Mouse (Mus musculus): ENCODE results near the gene Ap4s1. TPM values are rescaled to one million over a fixed set of nuclear protein-coding genes. Genes with fewer than 3 reads are reported as not detected.
A peak's percentile ranks its signal among the peaks of the same experiment; 100 is the strongest.

Ap4s1 gene
- polyA plus RNA-seq, 1 experiment from 2014 or later = 32.6 TPM

DNA sequence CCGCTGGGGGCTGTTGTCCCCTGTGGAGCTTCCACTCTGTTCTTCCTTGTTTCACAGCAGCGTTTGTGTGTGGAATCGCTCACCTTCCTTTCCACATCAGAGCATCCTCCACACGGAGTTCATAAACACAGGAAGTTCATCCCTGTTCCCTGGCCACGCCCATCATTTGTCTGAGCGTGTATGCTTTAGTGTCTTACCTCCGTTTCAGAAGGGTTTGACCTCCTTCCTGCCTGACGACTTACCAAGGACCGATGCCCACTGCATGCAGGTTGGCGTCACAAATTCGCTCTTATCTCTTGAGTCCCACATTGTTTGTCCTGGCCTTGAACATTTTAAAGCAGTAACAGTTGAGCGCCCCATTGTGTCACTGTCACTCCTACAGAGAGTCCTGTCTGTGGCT is 14.9 kb downstream of the Ap4s1 start:
- ATAC-seq (ENCODE audit: insufficient number of reproducible peaks, insufficient read depth, low FRiP score, low TSS enrichment, low read depth) = no peak
- no peak overlapping the region for H3K9ac ChIP-seq
- H3K4me1 ChIP-seq = peaks cover 9% of the 10 kb centered on the region
- H3K36me3 ChIP-seq = no peaks in the 10 kb centered on the region
- H3K9me3 ChIP-seq = no peaks in the 10 kb centered on the region
- H3K27me3 ChIP-seq = no peaks in the 10 kb centered on the region
- no peak overlapping the region for H3K4me2 ChIP-seq
- H3K27ac ChIP-seq = no peak overlapping the region
- WGBS = 79% methylated on average over 12 of the region's 12 CpGs
- no peak overlapping the region for H3K4me3 ChIP-seq

DNA sequence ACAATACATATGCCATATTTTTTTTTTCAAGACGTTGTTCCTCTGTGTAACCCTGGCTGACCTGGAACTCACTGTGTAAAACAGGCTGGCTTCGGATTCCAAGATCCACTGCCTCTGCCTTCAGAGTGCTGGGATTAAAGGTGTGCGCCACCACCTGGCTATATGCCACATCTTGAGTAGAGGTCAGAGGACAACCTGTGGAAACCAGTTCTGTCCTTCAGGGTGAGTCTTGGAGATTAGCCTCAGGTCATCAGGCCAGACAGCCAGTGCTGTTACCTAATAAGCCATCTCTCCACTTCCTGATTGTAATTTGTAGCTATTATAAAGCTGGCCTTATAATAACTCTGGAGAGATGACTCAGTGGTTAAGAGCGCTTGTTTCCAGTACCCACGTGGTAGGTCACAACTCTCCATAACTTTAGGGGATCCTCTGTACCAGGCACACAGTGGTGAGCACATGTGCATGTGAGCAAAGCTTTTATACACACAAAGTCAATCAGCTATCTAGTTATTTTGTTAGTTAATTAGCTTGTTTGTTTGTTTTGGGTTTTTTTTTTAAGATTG is 15.9 kb downstream of the Ap4s1 start:
- H3K27me3 ChIP-seq = no peaks in the 10 kb centered on the region
- H3K9me3 ChIP-seq = no peaks in the 10 kb centered on the region
- H3K4me1 ChIP-seq = peaks cover 9% of the 10 kb centered on the region
- H3K4me2 ChIP-seq = no peak overlapping the region
- H3K9ac ChIP-seq = no peak overlapping the region
- no peak overlapping the region for H3K27ac ChIP-seq
- WGBS = 77% methylated on average over 5 of the region's 5 CpGs
- H3K4me3 ChIP-seq = no peak overlapping the region
- no peaks in the 10 kb centered on the region for H3K36me3 ChIP-seq
- ATAC-seq (ENCODE audit: insufficient number of reproducible peaks, insufficient read depth, low FRiP score, low TSS enrichment, low read depth) = no peak

DNA sequence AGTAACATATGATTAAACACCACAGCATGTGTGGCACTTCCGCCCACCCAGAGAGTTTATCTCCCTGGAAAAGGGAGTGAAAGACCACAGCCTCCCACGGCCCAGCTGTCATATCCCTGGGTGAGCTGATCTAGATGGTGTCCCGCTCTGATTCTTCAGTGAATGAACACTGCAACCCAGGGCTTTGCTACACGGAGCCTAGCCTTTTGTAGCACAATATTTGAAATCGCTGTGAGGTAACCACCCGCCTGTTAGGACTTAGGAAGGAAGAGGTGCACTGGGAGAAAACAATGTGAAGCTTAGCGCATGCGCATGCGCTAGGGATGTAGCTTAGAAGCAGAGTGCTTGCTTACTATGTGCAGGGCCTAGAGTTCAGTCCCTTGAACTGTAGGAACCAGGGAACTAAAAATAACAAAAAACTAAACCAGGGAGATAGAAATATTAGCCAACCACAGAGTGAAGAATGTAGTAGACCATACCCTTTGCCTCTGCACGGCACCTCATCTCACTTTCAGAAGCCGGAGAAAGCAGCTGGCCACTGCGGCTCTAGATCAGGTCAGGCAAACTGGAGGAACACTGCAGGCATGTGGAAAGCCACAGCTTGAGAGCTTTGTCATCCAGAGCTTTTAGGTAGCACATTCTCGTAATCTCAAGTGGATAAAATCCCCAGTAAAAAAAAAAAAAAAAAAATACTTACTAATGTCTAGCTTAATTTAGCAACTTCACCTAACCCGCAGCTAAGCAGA is 18.3 kb downstream of the Ap4s1 start:
- Histone ChIP-seq H3K27ac (no peak overlapping the region), H3K36me3 (no peaks in the 10 kb centered on the region), H3K4me2 (no peak overlapping the region), H3K4me1 (0 out of 2 replicates have a peak, but pooled peaks cover 4% of the 10 kb centered on the region), H3K9me3 (no peaks in the 10 kb centered on the region), H3K9ac (no peak overlapping the region), H3K27me3 (no peaks in the 10 kb centered on the region), H3K4me3 (no peak overlapping the region)
- no peak for ATAC-seq (ENCODE audit: insufficient number of reproducible peaks, insufficient read depth, low FRiP score, low TSS enrichment, low read depth)
- WGBS = 68% methylated on average over 14 of the region's 14 CpGs

DNA sequence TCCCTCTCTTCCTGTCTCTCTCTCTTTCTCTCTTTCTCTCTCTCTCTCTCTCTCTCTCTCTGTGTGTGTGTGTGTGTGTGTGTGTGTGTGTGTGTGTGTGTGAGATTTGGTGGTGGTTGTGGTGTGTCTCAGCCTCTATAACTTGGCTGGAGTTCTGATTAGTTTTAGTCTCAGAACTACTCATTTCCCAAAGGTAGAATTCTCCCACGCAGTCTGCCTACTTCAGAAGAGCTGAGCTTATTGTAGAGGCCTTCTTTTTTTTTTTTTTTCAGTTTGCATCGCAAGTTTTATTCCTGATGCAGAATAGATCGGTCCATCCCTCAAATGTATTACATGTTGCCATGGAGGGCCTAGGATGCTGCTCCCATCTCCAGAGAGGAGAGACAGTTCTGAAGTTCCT is 18.9 kb downstream of the Ap4s1 start:
- H3K4me1 ChIP-seq = 0 out of 2 replicates have a peak, but pooled peaks cover 4% of the 10 kb centered on the region
- H3K27me3 ChIP-seq = no peaks in the 10 kb centered on the region
- no peak overlapping the region for H3K4me2 ChIP-seq
- no peak overlapping the region for H3K27ac ChIP-seq
- H3K9me3 ChIP-seq = no peaks in the 10 kb centered on the region
- no peak overlapping the region for H3K4me3 ChIP-seq
- WGBS = 70% methylated on average over 3 of the region's 3 CpGs
- H3K9ac ChIP-seq = no peak overlapping the region
- no peaks in the 10 kb centered on the region for H3K36me3 ChIP-seq
- ATAC-seq (ENCODE audit: insufficient number of reproducible peaks, insufficient read depth, low FRiP score, low TSS enrichment, low read depth) = no peak

DNA sequence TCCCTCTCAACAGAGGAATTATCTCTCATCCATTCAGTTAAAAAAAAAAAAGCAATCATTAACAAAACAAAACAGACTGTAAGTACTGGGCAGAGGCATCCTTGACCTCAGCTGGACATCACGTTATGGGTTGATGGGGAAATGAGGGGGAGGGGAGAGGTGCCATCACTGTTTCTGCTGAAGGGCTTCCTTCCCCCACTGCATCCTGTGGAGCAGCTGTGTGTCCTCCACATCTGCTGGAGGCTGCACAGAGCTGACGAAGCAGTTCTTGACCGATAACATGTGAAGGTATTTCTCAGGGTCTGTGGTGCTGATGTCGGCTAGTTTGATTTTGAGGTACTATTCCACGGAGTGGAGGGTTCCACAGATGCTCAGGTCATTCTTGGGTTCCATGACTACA is 19.3 kb downstream of the Ap4s1 start:
- Histone ChIP-seq H3K27ac (no peak overlapping the region), H3K4me1 (0 out of 2 replicates have a peak, but pooled peaks cover 4% of the 10 kb centered on the region), H3K9me3 (no peaks in the 10 kb centered on the region), H3K4me2 (no peak overlapping the region), H3K9ac (no peak overlapping the region), H3K4me3 (no peak overlapping the region), H3K27me3 (no peaks in the 10 kb centered on the region), H3K36me3 (no peaks in the 10 kb centered on the region)
- ATAC-seq (ENCODE audit: insufficient number of reproducible peaks, insufficient read depth, low FRiP score, low TSS enrichment, low read depth) = no peak
- 72% methylated on average over 5 of the region's 5 CpGs for WGBS

DNA sequence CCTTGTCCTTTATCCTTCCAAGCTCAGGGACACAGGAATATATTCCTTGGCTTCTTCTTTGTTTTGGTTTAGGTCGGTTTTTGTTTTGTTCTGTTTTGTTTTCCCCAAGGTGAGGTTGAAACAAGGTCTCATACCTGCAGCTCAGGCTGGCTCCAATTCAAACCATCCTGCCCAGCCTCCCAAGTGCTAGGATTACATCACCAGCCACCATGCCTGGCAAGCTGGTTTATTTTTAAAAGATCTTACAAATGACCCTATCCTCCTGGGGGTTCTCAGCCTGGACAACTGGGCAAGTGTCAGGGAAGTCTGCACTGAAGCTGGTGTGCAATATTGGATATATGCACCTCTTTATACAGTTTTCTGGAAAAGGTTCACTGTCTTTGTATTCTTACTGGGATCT is 21.9 kb downstream of the Ap4s1 start:
- ATAC-seq (ENCODE audit: insufficient number of reproducible peaks, insufficient read depth, low FRiP score, low TSS enrichment, low read depth) = no peak
- H3K9me3 ChIP-seq = no peaks in the 10 kb centered on the region
- H3K9ac ChIP-seq = no peak overlapping the region
- no peaks in the 10 kb centered on the region for H3K36me3 ChIP-seq
- WGBS = 68% methylated on average over 1 of the region's 1 CpGs
- H3K27me3 ChIP-seq = no peaks in the 10 kb centered on the region
- H3K4me3 ChIP-seq = no peak overlapping the region
- 0 out of 2 replicates have a peak, but pooled peaks cover 4% of the 10 kb centered on the region for H3K4me1 ChIP-seq
- H3K27ac ChIP-seq = no peak overlapping the region
- no peak overlapping the region for H3K4me2 ChIP-seq

DNA sequence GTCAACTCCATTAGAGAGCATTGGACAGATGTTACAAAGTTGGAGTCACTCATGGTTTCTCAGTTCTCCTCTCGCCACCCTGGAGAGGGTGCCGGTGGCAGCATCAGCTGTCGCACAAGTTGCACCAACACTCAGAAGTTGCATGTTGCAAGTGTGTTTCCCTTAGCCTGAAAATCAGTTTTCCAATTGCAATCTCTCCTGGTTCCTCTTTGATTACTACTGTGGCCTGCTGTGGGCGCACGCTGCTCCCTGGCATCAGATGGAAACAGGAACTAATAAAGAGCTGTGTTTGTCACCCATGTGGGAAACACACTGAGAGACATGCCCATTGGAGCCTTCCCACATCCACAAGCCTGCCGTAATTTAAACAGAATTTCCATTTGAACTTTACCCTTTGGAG is 27.8 kb downstream of the Ap4s1 start:
- Histone ChIP-seq H3K36me3 (peaks cover 4% of the 10 kb centered on the region; the same call in 1 of the 2 replicates), H3K4me3 (no peak overlapping the region), H3K9me3 (no peaks in the 10 kb centered on the region), H3K4me2 (no peak overlapping the region), H3K9ac (no peak overlapping the region), H3K27ac (no peak overlapping the region), H3K4me1 (no peaks in the 10 kb centered on the region), H3K27me3 (no peaks in the 10 kb centered on the region)
- 92% methylated on average over 6 of the region's 6 CpGs for WGBS
- ATAC-seq (ENCODE audit: insufficient number of reproducible peaks, insufficient read depth, low FRiP score, low TSS enrichment, low read depth) = no peak

DNA sequence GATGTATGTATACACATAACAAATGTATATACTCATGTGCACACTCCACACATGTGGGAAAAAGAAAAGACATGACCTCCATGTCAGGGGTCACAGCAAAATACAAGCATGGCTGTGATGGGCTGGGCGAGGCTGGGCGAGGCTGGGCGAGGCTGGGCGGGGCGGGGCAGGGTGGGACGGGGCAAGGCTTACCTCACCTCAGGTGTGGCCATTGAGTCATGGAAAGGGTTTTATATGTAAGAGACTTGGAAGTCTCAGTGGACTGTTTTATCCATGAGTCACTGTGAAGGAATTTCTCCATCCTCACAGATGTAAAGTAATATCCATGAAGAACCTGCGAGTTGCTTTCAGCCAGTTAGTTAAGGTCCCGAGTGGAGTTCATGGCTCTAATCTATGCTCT is 31.0 kb downstream of the Ap4s1 start:
- no peak overlapping the region for H3K4me2 ChIP-seq
- H3K9ac ChIP-seq = no peak overlapping the region
- no peaks in the 10 kb centered on the region for H3K4me1 ChIP-seq
- ATAC-seq (ENCODE audit: insufficient number of reproducible peaks, insufficient read depth, low FRiP score, low TSS enrichment, low read depth) = no peak
- H3K27me3 ChIP-seq = no peaks in the 10 kb centered on the region
- no peaks in the 10 kb centered on the region for H3K9me3 ChIP-seq
- 80% methylated on average over 8 of the region's 8 CpGs for WGBS
- H3K36me3 ChIP-seq = peaks cover 13% of the 10 kb centered on the region
- H3K4me3 ChIP-seq = no peak overlapping the region
- no peak overlapping the region for H3K27ac ChIP-seq

DNA sequence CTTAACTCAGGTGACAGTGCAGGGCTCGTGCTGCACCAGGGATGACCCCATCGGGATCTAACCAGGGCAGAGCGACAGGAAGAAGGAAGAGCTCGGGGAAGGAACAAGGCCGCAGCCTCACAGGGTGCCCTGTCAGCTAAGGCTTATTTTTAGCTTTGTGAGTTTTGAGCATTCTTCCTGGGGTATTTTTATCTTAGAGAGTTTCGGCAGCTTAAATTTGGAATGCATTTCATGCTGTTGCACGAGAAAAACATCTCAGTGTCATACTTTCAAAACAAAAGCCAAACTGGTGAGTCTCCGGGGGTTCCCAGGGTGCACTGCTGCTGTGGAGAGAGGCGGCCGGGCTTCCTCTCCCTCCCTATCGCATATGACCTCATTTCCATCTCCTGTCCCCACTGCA is 38.2 kb downstream of the Ap4s1 start:
- 53% methylated on average over 11 of the region's 11 CpGs for WGBS
- peak overlapping the region; percentile 45; the same call in 1 of the 2 replicates for H3K27ac ChIP-seq
- ATAC-seq (ENCODE audit: insufficient number of reproducible peaks, insufficient read depth, low FRiP score, low TSS enrichment, low read depth) = no peak
- no peak overlapping the region for H3K4me2 ChIP-seq
- H3K9ac ChIP-seq = no peak overlapping the region
- no peaks in the 10 kb centered on the region for H3K27me3 ChIP-seq
- H3K36me3 ChIP-seq = peaks cover 8% of the 10 kb centered on the region; the same call in 1 of the 2 replicates
- peaks cover 3% of the 10 kb centered on the region for H3K4me1 ChIP-seq
- no peak overlapping the region for H3K4me3 ChIP-seq
- no peaks in the 10 kb centered on the region for H3K9me3 ChIP-seq

DNA sequence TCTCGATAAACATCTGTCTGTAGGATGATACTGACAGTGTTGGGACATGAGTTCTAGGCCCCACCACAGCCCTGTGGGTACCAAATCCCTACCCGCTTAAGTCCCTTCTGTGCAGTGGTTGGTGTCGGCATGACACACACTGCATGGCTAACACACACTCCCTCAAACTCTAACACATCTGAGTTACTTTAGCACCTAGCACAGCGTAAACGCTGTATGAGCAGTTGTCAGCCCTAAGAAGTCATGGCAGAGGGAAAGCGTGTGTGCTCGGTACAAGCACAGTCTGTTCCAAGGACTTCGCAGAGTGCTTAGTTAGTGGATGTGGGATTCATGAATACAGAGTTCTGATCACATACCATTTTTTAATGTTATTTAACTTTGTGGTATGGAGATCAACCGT is 39.0 kb downstream of the Ap4s1 start:
- Histone ChIP-seq H3K36me3 (peaks cover 7% of the 10 kb centered on the region; the same call in 1 of the 2 replicates), H3K9ac (no peak overlapping the region), H3K4me2 (no peak overlapping the region), H3K4me3 (no peak overlapping the region), H3K9me3 (no peaks in the 10 kb centered on the region), H3K27ac (no peak overlapping the region), H3K4me1 (peaks cover 11% of the 10 kb centered on the region), H3K27me3 (no peaks in the 10 kb centered on the region)
- ATAC-seq (ENCODE audit: insufficient number of reproducible peaks, insufficient read depth, low FRiP score, low TSS enrichment, low read depth) = no peak
- 93% methylated on average over 9 of the region's 9 CpGs for WGBS

DNA sequence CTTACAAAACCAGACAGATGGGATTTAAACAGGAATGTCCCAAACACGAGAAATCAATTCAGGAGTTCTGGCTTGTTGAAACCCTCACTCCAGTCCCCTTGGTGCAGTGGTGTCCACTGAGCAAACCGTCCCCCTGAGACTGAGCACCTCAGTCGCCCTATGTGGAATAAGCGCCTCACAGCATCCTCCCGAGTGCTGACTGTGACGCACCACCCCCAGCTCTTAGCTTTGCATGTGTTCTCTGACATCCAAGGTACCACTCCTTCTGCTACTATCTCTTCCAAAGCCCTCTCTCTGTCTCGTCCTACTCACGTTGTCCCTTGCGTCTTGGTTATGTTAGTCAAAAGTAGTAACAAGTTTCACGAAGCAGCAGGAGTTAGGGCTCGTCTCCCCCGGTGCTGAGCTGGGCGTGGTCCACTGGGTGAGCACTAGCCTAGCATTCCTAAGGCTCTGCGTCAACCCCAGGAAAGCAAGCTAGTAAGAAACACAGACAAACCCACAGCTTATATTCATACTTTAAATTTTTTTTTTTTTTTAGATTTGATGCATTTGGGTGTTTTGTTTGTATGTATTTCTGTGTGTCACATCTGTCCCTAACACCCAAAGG is 43.9 kb downstream of the Ap4s1 start:
- 73% methylated on average over 14 of the region's 14 CpGs for WGBS
- no peak overlapping the region for H3K9ac ChIP-seq
- H3K27ac ChIP-seq = no peak overlapping the region
- no peak overlapping the region for H3K4me3 ChIP-seq
- no peak for ATAC-seq (ENCODE audit: insufficient number of reproducible peaks, insufficient read depth, low FRiP score, low TSS enrichment, low read depth)
- no peak overlapping the region for H3K4me2 ChIP-seq
- H3K4me1 ChIP-seq = peaks cover 19% of the 10 kb centered on the region
- no peaks in the 10 kb centered on the region for H3K9me3 ChIP-seq
- H3K27me3 ChIP-seq = no peaks in the 10 kb centered on the region
- no peaks in the 10 kb centered on the region for H3K36me3 ChIP-seq

DNA sequence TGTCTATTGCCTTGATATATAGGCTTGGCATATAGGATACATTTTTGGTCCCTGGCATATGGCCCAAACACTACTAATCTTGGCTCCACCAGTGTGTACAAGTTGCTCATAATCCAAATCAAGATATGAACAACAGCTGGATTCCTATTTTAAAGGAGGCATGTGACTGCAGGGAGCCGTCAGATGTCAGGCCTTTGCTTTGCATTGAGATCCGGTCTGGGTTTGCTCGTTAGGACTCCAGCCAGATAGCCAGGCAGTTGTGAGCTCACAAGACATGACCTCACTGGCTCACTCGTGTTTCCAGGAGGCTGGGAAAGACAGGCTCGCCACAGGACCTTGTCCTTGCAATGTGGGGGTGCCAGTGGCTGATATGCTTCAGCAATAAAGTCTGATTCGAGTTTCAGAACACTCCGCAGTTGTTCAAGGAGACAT is 45.0 kb downstream of the Ap4s1 start:
- ATAC-seq (ENCODE audit: insufficient number of reproducible peaks, insufficient read depth, low FRiP score, low TSS enrichment, low read depth) = no peak

More for the DNA sequence above, 45.0 kb downstream of the Ap4s1 start:
- Histone ChIP-seq H3K27me3 (no peaks in the 10 kb centered on the region), H3K36me3 (no peaks in the 10 kb centered on the region), H3K4me1 (peaks cover 19% of the 10 kb centered on the region), H3K9me3 (no peaks in the 10 kb centered on the region), H3K9ac (no peak overlapping the region), H3K4me3 (no peak overlapping the region), H3K27ac (peak overlapping the region; percentile 39; the same call in 1 of the 2 replicates), H3K4me2 (no peak overlapping the region)
- WGBS = 58% methylated on average over 7 of the region's 7 CpGs

Measured in embryonic facial prominence, embryonic 13.5 days (tissue).